Mouse (Mus musculus): ENCODE results near the gene Calhm2. TPM values are rescaled to one million over a fixed set of nuclear protein-coding genes. Genes with fewer than 3 reads are reported as not detected.

Calhm2 gene
- polyA plus RNA-seq (2015; fragmentation: Nextera tagmentation; extraction: Ambion mirVana) = 4.7 and 5.6 TPM in 2 replicates

GRCm38 (mm10) chr19:47137771-47138421, at the start of gene Calhm2:
TSS of gene Calhm2 (minus strand) at chr19:47138294.

GRCm38 (mm10) chr19:47178431-47179271, 40.6 kb upstream of the Calhm2 start, which contains the start of gene Neurl1a:
TSS of gene Neurl1a (plus strand) at chr19:47178820.

DNA sequence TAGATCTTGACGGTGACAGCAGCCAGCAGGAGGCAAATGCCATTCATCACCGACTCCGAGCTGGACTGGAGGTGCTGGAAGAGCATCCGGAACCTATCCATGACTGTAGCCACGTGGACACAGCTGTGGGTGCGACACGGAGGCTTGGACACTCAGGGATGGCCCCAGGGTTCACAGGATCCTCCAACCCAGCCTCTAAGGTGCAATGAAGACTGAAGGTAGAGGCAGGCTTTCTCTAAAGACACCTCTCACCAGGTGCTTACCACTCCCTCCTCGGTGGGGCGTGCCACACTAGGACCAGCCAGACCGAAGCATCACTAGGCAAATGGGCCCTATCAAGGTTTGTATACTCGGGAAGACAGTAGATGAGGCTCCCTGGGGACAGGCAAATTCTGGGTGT, 19.6 kb upstream of the Calhm2 start, which contains the start of gene Calhm3:
TSS of gene Calhm3 (minus strand) at position 101 of the 400 bp plus-strand sequence.

DNA sequence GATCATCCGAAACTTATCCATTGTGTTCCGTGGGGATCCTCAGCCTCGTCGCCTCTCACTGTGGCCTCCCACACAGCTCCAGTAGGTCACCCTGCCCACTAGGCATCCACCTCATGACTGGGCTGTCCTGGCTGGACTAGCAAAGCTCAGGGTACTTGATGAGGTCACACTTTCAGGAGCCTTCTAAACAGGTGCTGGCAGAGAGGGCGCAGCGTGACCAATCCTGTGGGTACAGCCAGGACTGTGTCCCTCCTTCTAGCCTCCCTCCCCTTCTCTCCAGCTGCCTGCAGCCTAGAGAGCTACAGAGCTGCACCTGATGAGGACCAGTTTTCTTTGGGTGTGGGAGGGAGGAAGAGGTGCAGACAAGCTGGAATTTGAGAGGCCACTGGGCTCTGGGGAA, 6.1 kb upstream of the Calhm2 start, which contains the start of gene Calhm1:
TSS of gene Calhm1 (minus strand) at position 101 of the 400 bp plus-strand sequence.

DNA sequence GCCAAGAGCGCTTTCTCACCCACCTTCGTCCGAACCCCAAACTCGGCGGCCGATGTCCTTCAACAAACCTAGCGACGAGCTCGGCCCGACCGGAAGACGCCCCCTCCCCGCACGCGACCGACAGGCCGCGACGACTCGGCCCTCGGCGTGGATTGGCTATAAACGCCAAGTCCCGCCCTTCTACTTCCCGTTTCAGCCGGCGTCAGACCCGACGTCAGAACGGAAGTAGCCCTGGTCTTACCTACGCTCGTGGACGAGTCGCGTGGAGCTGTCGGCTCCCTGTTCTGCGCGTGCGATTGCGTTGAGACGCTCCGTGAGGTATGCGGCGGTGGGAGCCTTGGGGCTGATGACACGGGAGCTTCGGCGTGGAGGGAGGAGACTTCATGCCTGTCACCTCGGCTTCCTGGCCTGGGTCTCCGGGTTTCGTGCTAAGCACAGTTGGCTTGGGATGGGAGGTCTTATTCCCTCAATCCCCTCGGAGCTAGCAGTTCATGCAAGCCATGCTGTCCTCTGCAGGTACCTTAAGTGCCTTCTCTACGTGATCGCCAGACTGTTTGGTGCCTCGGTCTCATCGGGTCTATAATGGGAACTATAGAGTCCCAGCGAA, 47.4 kb downstream of the Calhm2 start, which contains the start of the genes Usmg5 and Pdcd11:
TSS of gene Usmg5 (minus strand) at position 98 of the 607 bp plus-strand sequence.
TSS of gene Pdcd11 (plus strand) at position 219 of the 607 bp plus-strand sequence.

DNA sequence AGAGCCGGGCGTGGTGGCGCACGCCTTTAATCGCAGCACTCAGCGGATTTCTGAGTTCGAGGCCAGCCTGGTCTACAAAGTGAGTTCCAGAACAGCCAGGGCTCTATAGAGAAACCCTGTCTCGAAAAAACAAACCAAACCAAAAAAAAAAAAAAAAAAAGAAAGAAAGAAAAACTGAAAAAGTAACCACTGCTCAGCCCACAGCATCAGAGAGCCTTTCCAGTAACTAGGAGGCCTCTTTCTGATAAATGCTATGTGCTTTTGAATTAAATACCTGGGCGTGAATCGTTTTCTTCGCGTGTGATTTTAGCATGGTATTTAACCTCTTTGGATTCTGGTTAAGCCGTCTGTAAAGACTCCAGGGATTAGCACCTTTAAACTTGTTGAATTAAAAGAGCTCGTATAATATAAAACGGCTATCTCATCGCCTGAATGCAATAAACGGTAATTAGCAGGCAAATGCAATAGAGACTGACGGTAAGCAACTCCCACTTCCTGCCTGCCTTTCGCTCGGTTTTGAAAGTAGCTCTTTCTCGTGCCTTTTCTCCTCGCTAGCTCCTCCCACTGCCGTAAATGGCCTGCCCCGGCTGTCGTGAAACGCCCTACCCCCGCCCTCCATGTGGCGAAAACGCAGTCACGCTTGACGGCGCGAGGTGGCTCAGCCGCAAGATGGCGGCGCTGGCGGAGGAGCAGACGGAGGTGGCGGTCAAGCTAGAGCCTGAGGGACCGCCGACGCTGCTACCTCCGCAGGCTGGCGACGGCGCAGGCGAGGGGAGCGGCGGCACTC, 70.8 kb downstream of the Calhm2 start, which contains the start of gene Taf5:
TSS of gene Taf5 (plus strand) at position 651 of the 787 bp plus-strand sequence.

Other genes starting within 250 kb of the Calhm2 start
- gene Ina, start 123.6 kb downstream of the Calhm2 start, polyA plus RNA-seq (2015; fragmentation: Nextera tagmentation; extraction: Ambion mirVana) = not detected in 2 replicates
- 72.4 and 77.8 TPM in 2 replicates for gene Nt5c2, start 123.1 kb downstream of the Calhm2 start, polyA plus RNA-seq (2015; fragmentation: Nextera tagmentation; extraction: Ambion mirVana)
- gene Pcgf6, start 87.4 kb downstream of the Calhm2 start, polyA plus RNA-seq (2015; fragmentation: Nextera tagmentation; extraction: Ambion mirVana) = 10.7 and 11.0 TPM in 2 replicates
- 5.3 and 6.0 TPM in 2 replicates for gene Taf5, start 70.5 kb downstream of the Calhm2 start, polyA plus RNA-seq (2015; fragmentation: Nextera tagmentation; extraction: Ambion mirVana)
- gene Usmg5, start 47.6 kb downstream of the Calhm2 start, polyA plus RNA-seq (2015; fragmentation: Nextera tagmentation; extraction: Ambion mirVana) = 862 and 952 TPM in 2 replicates
- gene Pdcd11, start 47.5 kb downstream of the Calhm2 start, polyA plus RNA-seq (2015; fragmentation: Nextera tagmentation; extraction: Ambion mirVana) = 7.0 and 7.4 TPM in 2 replicates
- gene Calhm1, start 6.0 kb upstream of the Calhm2 start, polyA plus RNA-seq (2015; fragmentation: Nextera tagmentation; extraction: Ambion mirVana) = not detected in 2 replicates
- not detected in 2 replicates for gene Calhm3, start 19.5 kb upstream of the Calhm2 start, polyA plus RNA-seq (2015; fragmentation: Nextera tagmentation; extraction: Ambion mirVana)
- 0.96 and 1.4 TPM in 2 replicates for gene Neurl1a, start 40.5 kb upstream of the Calhm2 start, polyA plus RNA-seq (2015; fragmentation: Nextera tagmentation; extraction: Ambion mirVana)